Mouse (Mus musculus) ES-E14 (cell line): ENCODE results near the gene Znrf4.

Experiments used
- MAFK ChIP-seq: IDR thresholded peaks from 2 replicates; pipeline ENCODE4 v1.6.1; 2014; ENCODE audit warnings: mild to moderate bottlenecking, low read depth, low read length, inconsistent platforms; ENCODE audit not compliant: insufficient read depth
- ZC3H11A ChIP-seq: IDR thresholded peaks from 2 replicates; pipeline ENCODE4 v1.6.1; 2012; ENCODE audit warnings: low read depth, mild to moderate bottlenecking, inconsistent platforms, low read length, borderline replicate concordance
- ZNF384 ChIP-seq: IDR thresholded peaks from 2 replicates; pipeline ENCODE4 v1.6.1; 2012; ENCODE audit warnings: low read depth, low read length, inconsistent platforms

- no peak for TF ChIP-seq ZC3H11A
- TF ChIP-seq MAFK, result no peak
- TF ChIP-seq ZNF384, result no peak
These were observed 27.1 kb downstream of the Znrf4 start for GRCm38 (mm10) chr17:56485118-56485517.
